Mouse (Mus musculus) testis, adult 2 months (tissue): Measurements from ENCODE around the gene Zc3h12c. TPM values are rescaled to one million over a fixed set of nuclear protein-coding genes. Genes with fewer than 3 reads are reported as not detected.
A peak's percentile ranks its signal among the peaks of the same experiment; 100 is the strongest.

ENCODE experiments used
- H3K27ac ChIP-seq: fragments of 200-500 bp; 2 replicates; pipeline ENCODE4 v1.5.1; 2012; ENCODE audit warnings: low read depth, low read length; ENCODE audit not compliant: control insufficient read depth, insufficient read depth
- H3K27me3 ChIP-seq: fragments of 200-500 bp; 2 replicates; pipeline ENCODE4 v1.6.1; 2012; ENCODE audit warnings: mild to moderate bottlenecking, low read length, moderate library complexity; ENCODE audit not compliant: control insufficient read depth, insufficient read depth
- H3K36me3 ChIP-seq: fragments of 200-500 bp; 2 replicates; pipeline ENCODE4 v1.6.1; 2012; ENCODE audit warnings: mild to moderate bottlenecking, low read length; ENCODE audit not compliant: control insufficient read depth, insufficient read depth
- H3K4me1 ChIP-seq: fragments of 200-500 bp; 2 replicates; pipeline ENCODE4 v1.6.1; 2012; ENCODE audit warnings: low read length; ENCODE audit not compliant: control insufficient read depth, insufficient read depth
- H3K4me3 ChIP-seq: fragments of 200-500 bp; 2 replicates; pipeline ENCODE4 v1.5.1; 2012; ENCODE audit warnings: low read depth, mild to moderate bottlenecking, low read length, moderate library complexity, mixed read lengths; ENCODE audit not compliant: control insufficient read depth
- CTCF ChIP-seq: fragments of 200-500 bp; IDR thresholded peaks from 2 replicates; pipeline ENCODE4 v1.5.1; 2012; ENCODE audit warnings: low read depth, mild to moderate bottlenecking, inconsistent platforms, low read length, moderate library complexity; ENCODE audit not compliant: control insufficient read depth, insufficient read depth, insufficient replicate concordance
- POLR2A ChIP-seq: fragments of 200-500 bp; IDR thresholded peaks from 2 replicates; pipeline ENCODE4 v1.6.1; 2012; ENCODE audit warnings: low read depth, mild to moderate bottlenecking, inconsistent platforms, low read length, moderate library complexity; ENCODE audit not compliant: control insufficient read depth
- polyA plus RNA-seq: library from polyadenylated mRNA; depleted of rRNA; stranded (reverse); fragments of >200 nt; gene quantifications from 2 replicates; pipeline ENCODE4 v1.2.3, GENCODE M21; 2012

Zc3h12c gene
- polyA plus RNA-seq, 1 experiment, result 2.1 TPM

DNA sequence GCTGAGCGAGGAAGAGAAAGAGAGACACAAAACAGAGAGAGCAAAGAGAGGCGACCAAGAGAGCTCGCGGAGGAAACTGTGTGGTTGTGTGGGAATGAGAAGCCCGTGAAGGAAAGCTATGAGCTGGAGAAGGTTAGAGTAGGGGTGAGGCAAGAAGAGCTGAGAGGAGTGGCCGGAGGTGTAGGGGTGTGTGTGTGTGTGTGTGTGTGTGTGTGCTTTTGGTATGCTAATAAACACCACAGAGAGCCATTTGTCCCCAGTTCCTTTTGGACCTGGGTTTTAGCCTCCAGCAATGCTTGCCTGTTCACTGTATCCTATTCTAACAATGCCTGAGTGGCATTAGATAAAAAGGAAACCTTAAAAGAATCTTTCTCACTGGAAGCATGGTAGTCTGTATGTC is 43.1 kb downstream of the Zc3h12c start:
- H3K36me3 ChIP-seq, result no peaks in the 10 kb centered on the region; the same call in 1 of the 2 replicates
- TF ChIP-seq CTCF, result no peak
- no peak for TF ChIP-seq POLR2A
- no peak overlapping the region for H3K4me3 ChIP-seq
- no peaks in the 10 kb centered on the region for H3K4me1 ChIP-seq
- H3K27me3 ChIP-seq, result no peaks in the 10 kb centered on the region
- H3K27ac ChIP-seq, result no peak overlapping the region

- TF ChIP-seq CTCF (no peak), POLR2A (no peak)
- H3K27ac ChIP-seq, result no peak overlapping the region
- no peak overlapping the region for H3K4me3 ChIP-seq
- H3K36me3 ChIP-seq, result no peaks in the 10 kb centered on the region; the same call in 1 of the 2 replicates
- peaks cover 3% of the 10 kb centered on the region; the same call in 1 of the 2 replicates for H3K4me1 ChIP-seq
- H3K27me3 ChIP-seq, result no peaks in the 10 kb centered on the region
These were observed 49.2 kb downstream of the Zc3h12c start for GRCm38 (mm10) chr9:52119212-52119611.

GRCm38 (mm10) chr9:52113091-52113490 is 55.3 kb downstream of the Zc3h12c start:
- no peaks in the 10 kb centered on the region for H3K36me3 ChIP-seq
- H3K27me3 ChIP-seq, result no peaks in the 10 kb centered on the region
- H3K27ac ChIP-seq, result no peak overlapping the region
- TF ChIP-seq CTCF (no peak), POLR2A (no peak)
- no peak overlapping the region for H3K4me3 ChIP-seq
- H3K4me1 ChIP-seq, result peaks cover 3% of the 10 kb centered on the region; the same call in 1 of the 2 replicates

- no peaks in the 10 kb centered on the region for H3K27me3 ChIP-seq
- no peak overlapping the region for H3K27ac ChIP-seq
- TF ChIP-seq POLR2A (no peak), CTCF (no peak)
- H3K4me1 ChIP-seq, result no peaks in the 10 kb centered on the region; the same call in 1 of the 2 replicates
- H3K4me3 ChIP-seq, result no peak overlapping the region
- no peaks in the 10 kb centered on the region for H3K36me3 ChIP-seq
These were observed 57.6 kb downstream of the Zc3h12c start for GRCm38 (mm10) chr9:52110738-52111137.

- no peak for TF ChIP-seq CTCF
- Histone ChIP-seq H3K4me1 (no peaks in the 10 kb centered on the region), H3K27me3 (no peaks in the 10 kb centered on the region), H3K4me3 (no peak overlapping the region), H3K27ac (no peak overlapping the region), H3K36me3 (no peaks in the 10 kb centered on the region)
These were observed 61.2 kb downstream of the Zc3h12c start for GRCm38 (mm10) chr9:52107161-52107560.

DNA sequence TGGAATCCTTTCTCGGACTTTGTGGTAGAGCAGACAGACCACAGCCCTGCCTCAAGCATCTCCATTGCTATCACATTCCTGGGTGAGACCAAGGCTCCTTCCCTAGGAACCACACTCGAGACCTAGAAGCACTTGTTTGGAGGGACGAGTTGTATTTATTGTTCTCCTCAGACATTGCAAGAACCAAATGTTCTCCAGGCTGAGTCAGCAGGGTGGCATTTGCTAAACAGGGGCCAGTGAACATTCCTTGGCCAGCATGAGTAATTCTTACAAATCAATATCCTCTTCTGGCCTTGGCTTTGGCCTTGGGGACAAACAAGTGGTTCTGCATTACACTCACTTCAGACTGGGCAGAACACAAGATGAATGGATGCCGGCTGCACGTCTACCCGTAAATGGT is 62.9 kb downstream of the Zc3h12c start:
- peak overlapping the region; percentile 63; the same call in 1 of the 2 replicates for H3K27ac ChIP-seq

GRCm38 (mm10) chr9:52104225-52104615 is 64.2 kb downstream of the Zc3h12c start:
- H3K36me3 ChIP-seq, result no peaks in the 10 kb centered on the region
- H3K27me3 ChIP-seq, result no peaks in the 10 kb centered on the region
- H3K4me1 ChIP-seq, result 0 out of 2 replicates have a peak, but pooled peaks cover 2% of the 10 kb centered on the region
- peak overlapping the region; percentile 3; the same call in 1 of the 2 replicates for H3K27ac ChIP-seq
- TF ChIP-seq POLR2A (no peak), CTCF (no peak)
- H3K4me3 ChIP-seq, result no peak overlapping the region

More for the DNA sequence above, 62.9 kb downstream of the Zc3h12c start:
- TF ChIP-seq POLR2A (no peak), CTCF (no peak)
- no peaks in the 10 kb centered on the region for H3K4me1 ChIP-seq
- H3K36me3 ChIP-seq, result no peaks in the 10 kb centered on the region
- no peaks in the 10 kb centered on the region for H3K27me3 ChIP-seq
- no peak overlapping the region for H3K4me3 ChIP-seq
